Mouse (Mus musculus): ENCODE results near the gene Zfp868.
"Not testable (repeated sequence)": the region's sequence is repeated elsewhere in the genome, so short reads cannot be mapped to it uniquely, and the experiment has no call there.

The Zfp868 gene

GRCm38 (mm10) chr8:69625095-69625789 lies at the start of gene Zfp868:
TSS of gene Zfp868 (minus strand) at chr8:69625548.
- DNase-seq (ENCODE audit: low spot score in 2 of 2), result peak; percentile 97 to 99

GRCm38 (mm10) chr8:69665051-69665450 lies 39.7 kb upstream of the Zfp868 start:
- DNase-seq (ENCODE audit: low spot score in 2 of 2), result not testable (repeated sequence)

DNA sequence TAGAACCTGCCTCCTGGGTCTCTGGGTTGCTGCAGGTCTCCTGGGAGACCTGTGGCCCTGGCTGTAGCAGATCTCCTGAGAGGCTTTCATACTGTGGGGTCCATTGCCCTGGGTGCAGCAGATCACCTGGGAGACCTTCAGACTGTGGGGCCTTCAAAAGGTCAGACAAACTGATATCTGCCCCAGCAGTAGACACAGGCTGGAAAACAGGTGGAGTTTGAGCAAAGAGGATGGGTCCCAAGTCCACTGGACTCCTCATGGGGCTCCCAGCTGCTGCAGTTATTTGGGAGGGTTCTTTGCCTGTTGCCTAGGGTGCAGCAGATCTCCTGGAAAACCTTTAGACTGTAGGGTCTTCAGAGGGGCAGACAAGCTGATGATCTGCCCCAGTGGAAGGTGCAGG lies 35.9 kb upstream of the Zfp868 start:
- no peak for DNase-seq (ENCODE audit: low spot score in 2 of 2)

DNA sequence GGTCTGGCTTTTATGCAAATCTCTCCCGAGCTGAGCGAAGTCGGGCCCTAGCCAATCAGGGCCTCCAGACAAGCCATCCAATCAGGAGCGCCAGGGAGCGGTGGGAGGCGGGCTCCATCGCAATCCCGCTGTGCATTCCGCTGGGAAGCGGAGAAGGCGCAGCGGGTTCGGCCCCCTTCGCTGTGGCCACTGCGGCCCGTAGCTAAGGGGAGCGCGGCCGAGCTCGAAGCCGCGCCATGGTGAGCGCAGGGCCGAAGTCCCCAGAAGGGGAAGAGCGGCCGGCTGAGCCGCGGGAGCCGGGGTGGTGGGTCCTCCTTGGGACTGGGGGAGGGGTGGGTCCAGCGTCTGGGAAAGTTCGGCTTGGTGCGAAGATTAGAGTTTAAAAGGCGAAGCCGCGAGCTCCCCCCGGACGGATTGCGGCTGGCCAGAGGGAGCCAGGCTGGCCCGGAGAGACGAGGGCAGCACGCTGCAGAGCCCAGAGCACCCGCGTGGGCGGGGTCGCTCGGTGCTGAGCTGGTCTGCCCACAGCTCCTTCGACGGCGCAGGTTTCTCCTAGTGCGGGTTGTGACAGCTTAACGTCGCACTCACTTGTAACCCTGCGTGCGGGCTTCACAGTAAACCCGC lies 29.1 kb upstream of the Zfp868 start, which contains the start of gene Zfp964:
Zfp964 (plus strand) TSS at position 122 of the 624 bp plus-strand sequence.
- peak; percentile 83 to 89 for DNase-seq (ENCODE audit: low spot score in 2 of 2)

DNA sequence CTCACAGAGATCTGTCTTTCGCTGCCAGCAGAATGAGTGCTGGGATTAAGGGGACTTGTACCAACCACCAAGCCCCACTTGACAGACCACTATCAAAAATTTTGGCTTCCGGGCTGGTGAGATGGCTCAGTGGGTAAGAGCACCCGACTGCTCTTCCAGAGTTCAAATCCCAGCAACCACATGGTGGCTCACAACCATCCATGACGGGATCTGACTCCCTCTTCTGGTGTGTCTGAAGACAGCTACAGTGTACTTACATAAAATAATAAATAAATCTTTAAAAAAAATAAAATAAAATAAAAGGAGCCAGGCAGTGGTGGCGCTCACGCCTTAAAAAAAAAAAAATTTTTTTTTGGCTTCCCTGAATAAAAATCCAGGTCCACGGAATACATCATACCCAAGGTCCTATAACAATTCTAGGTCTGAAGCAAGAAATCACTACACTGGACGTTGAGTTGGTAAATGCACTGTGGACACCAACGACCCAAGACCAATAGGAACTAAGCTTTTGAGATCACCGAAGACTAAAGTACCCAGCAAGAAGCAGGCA lies 28.5 kb upstream of the Zfp868 start:
- no peak for DNase-seq (ENCODE audit: low spot score in 2 of 2)

DNA sequence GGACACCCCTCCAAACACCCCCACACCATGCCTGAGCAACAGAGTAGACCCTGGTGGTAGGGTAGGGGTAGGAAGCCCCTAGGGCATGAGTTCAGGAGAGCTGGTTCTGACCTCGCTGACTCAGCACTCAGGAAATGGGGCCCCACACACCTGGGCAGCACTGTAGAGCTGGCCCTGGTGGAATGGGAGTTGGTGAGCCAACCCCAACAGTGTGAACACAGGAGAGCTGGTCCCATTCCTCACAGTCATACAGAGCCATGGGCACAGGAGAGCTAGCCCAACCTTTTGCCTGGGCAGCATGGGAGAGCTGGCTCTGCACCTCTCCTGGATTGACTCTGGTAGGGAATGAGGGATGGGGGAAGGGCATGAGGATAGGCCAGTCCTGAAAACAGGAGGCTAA lies 7.3 kb downstream of the Zfp868 start:
- no peak for DNase-seq (ENCODE audit: low spot score in 2 of 2)

DNA sequence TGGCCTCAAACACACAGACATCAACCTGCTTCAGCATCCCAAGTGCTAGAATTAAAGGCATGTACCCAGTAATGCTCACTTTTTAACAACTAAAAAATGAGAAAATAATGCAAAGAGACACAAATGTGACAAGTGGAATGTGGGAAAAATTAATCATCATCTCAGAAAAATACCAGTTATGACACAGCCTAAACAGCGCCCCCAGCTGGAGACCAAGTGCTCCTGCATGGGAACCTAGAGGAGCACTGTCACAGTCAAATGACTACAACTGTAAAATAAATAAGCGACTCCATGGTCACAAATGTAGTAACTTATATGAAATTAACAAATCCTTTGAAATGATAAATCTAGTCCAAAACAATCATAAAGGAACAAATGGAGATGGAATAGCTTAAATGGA lies 10.7 kb downstream of the Zfp868 start:
- DNase-seq (ENCODE audit: low spot score in 2 of 2), result no peak

GRCm38 (mm10) chr8:69597598-69597997 lies 27.8 kb downstream of the Zfp868 start:
- not testable (repeated sequence) for DNase-seq (ENCODE audit: low spot score in 2 of 2)

- peak; percentile 27 to 57 for DNase-seq (ENCODE audit: low spot score in 2 of 2)
Observed at GRCm38 (mm10) chr8:69584611-69585202, 40.6 kb downstream of the Zfp868 start.

- DNase-seq (ENCODE audit: low spot score in 2 of 2), result not testable (repeated sequence)
Observed at GRCm38 (mm10) chr8:69584201-69584600, 41.1 kb downstream of the Zfp868 start.
